Mouse (Mus musculus): ENCODE data around the gene Pdcd5. TPM values are rescaled to one million over a fixed set of nuclear protein-coding genes. Genes with fewer than 3 reads are reported as not detected.

Pdcd5 gene
- total and polyA plus RNA-seq, 2 experiments from 2014 or later, result 78.3 to 280 TPM

GRCm38 (mm10) chr7:35636874-35637273, 10.4 kb downstream of the Pdcd5 start:
- Histone ChIP-seq H3K27me3 (ENCODE audit: insufficient read depth, low read length) (no peaks in the 10 kb centered on the region), H3K4me3 (ENCODE audit: low read depth, low read length) (no peak overlapping the region), H3K36me3 (ENCODE audit: insufficient read depth, low read length) (peaks cover 44% of the 10 kb centered on the region), H3K9me3 (ENCODE audit: low read length) (no peaks in the 10 kb centered on the region), H3K9ac (replicated peaks; ENCODE audit: low read length, poor library complexity, severe bottlenecking) (no peak overlapping the region), H3K27ac (ENCODE audit: low read depth, low read length) (no peak overlapping the region), H3K4me2 (ENCODE audit: low read depth, low read length, poor library complexity, severe bottlenecking) (no peak overlapping the region), H3K4me1 (ENCODE audit: insufficient read depth, low read length) (no peaks in the 10 kb centered on the region)
- no peak for TF ChIP-seq CTCF (IDR thresholded peaks at IDR 0.05)
- DNase-seq (ENCODE audit: low spot score) (no peak), ATAC-seq (ENCODE audit: low FRiP score) (no peak)
- WGBS, result 95% methylated on average over 9 of the region's 9 CpGs

DNA sequence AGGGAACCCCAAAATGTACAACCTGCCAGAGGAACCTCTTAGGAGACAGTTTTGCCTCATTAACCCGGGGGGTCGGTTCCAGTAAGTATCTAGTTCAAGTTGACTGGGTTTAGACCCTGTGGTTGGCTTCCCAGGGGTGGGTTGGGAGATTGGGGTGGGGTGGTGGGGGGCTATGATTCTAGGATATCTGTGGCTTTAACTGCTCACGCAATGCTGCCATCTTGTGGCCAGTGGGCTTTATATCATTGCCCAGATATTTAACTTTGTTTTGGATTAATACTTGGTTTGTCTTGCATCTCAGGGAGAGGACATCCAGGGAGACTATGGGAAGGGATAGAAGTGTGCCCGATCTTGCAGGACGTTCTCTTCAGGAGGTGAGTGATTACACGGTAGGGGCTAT, 11.1 kb downstream of the Pdcd5 start:
- no peaks in the 10 kb centered on the region for H3K27me3 ChIP-seq (ENCODE audit: insufficient read depth, low read length)
- no peak overlapping the region for H3K4me2 ChIP-seq (ENCODE audit: low read depth, low read length, poor library complexity, severe bottlenecking)
- H3K27ac ChIP-seq (ENCODE audit: low read depth, low read length), result no peak overlapping the region
- no peak overlapping the region for H3K4me3 ChIP-seq (ENCODE audit: low read depth, low read length)
- no peaks in the 10 kb centered on the region for H3K4me1 ChIP-seq (ENCODE audit: insufficient read depth, low read length)
- TF ChIP-seq CTCF (IDR thresholded peaks at IDR 0.05), result peak; percentile 81
- peaks cover 46% of the 10 kb centered on the region for H3K36me3 ChIP-seq (ENCODE audit: insufficient read depth, low read length)
- H3K9ac ChIP-seq (replicated peaks; ENCODE audit: low read length, poor library complexity, severe bottlenecking), result no peak overlapping the region
- H3K9me3 ChIP-seq (ENCODE audit: low read length), result no peaks in the 10 kb centered on the region
- ATAC-seq (ENCODE audit: low FRiP score), result no peak
- peak; percentile 55 for DNase-seq (ENCODE audit: low spot score)
- WGBS, result 61% methylated on average over 6 of the region's 6 CpGs

DNA sequence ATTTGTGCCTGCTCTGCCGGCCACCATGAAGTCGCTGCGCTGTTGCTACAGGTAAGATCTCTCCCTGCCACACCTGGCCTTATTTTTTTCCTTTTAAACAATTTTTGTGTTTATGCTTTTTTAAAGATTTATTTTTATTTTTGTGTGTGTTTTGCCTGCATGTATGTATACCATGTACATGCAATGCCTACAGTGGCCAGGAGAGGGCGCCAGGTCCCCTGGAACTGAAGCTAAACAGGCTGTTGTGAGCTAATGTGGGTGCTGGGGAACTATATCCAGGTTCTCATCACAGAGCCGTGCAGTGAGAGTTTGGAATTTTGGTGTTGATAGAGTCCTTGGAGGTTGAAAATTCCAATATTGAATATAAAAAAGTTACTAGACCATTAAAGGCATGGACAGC, 18.8 kb downstream of the Pdcd5 start:
- H3K4me1 ChIP-seq (ENCODE audit: insufficient read depth, low read length), result no peaks in the 10 kb centered on the region
- no peaks in the 10 kb centered on the region for H3K27me3 ChIP-seq (ENCODE audit: insufficient read depth, low read length)
- ATAC-seq (ENCODE audit: low FRiP score), result no peak
- 70% methylated on average over 5 of the region's 5 CpGs for WGBS
- H3K9me3 ChIP-seq (ENCODE audit: low read length), result no peaks in the 10 kb centered on the region
- no peak overlapping the region for H3K27ac ChIP-seq (ENCODE audit: low read depth, low read length)
- H3K4me2 ChIP-seq (ENCODE audit: low read depth, low read length, poor library complexity, severe bottlenecking), result no peak overlapping the region
- no peak for DNase-seq (ENCODE audit: low spot score)
- peaks cover 27% of the 10 kb centered on the region for H3K36me3 ChIP-seq (ENCODE audit: insufficient read depth, low read length)
- TF ChIP-seq CTCF (IDR thresholded peaks at IDR 0.05), result peak; percentile 74
- H3K4me3 ChIP-seq (ENCODE audit: low read depth, low read length), result no peak overlapping the region
- no peak overlapping the region for H3K9ac ChIP-seq (replicated peaks; ENCODE audit: low read length, poor library complexity, severe bottlenecking)

DNA sequence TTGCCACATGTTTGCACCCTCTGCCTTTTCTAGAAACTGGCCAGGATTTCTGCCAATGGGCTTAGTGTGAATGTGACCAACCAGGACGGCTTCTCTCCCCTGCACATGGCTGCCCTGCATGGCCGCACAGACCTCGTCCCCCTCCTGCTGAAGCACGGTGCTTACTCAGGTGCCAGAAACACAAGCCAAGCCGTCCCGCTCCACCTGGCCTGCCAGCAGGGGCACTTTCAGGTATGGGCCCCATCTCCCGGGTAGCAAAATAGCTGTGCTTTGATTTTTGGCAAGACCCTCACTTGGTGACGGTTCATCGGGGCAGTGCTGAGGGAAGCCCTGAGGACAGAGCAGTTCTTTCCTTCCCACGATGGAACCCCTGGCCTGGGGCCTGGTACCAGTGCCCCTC, 19.9 kb downstream of the Pdcd5 start:
- WGBS, result 97% methylated on average over 10 of the region's 10 CpGs
- TF ChIP-seq CTCF (IDR thresholded peaks at IDR 0.05), result no peak
- Histone ChIP-seq H3K4me1 (ENCODE audit: insufficient read depth, low read length) (no peaks in the 10 kb centered on the region), H3K27me3 (ENCODE audit: insufficient read depth, low read length) (no peaks in the 10 kb centered on the region), H3K4me2 (ENCODE audit: low read depth, low read length, poor library complexity, severe bottlenecking) (no peak overlapping the region), H3K27ac (ENCODE audit: low read depth, low read length) (no peak overlapping the region), H3K36me3 (ENCODE audit: insufficient read depth, low read length) (peaks cover 31% of the 10 kb centered on the region), H3K9ac (replicated peaks; ENCODE audit: low read length, poor library complexity, severe bottlenecking) (no peak overlapping the region), H3K9me3 (ENCODE audit: low read length) (no peaks in the 10 kb centered on the region), H3K4me3 (ENCODE audit: low read depth, low read length) (no peak overlapping the region)
- DNase-seq (ENCODE audit: low spot score) (no peak), ATAC-seq (ENCODE audit: low FRiP score) (0 out of 2 replicates have a peak, but pooled peaks have one; percentile 47)

GRCm38 (mm10) chr7:35626038-35626437, 21.3 kb downstream of the Pdcd5 start:
- TF ChIP-seq CTCF (IDR thresholded peaks at IDR 0.05), result 0 out of 2 replicates have a peak, but pooled peaks have one; percentile 28
- Histone ChIP-seq H3K36me3 (ENCODE audit: insufficient read depth, low read length) (peaks cover 33% of the 10 kb centered on the region), H3K9me3 (ENCODE audit: low read length) (no peaks in the 10 kb centered on the region), H3K4me2 (ENCODE audit: low read depth, low read length, poor library complexity, severe bottlenecking) (no peak overlapping the region), H3K4me3 (ENCODE audit: low read depth, low read length) (no peak overlapping the region), H3K9ac (replicated peaks; ENCODE audit: low read length, poor library complexity, severe bottlenecking) (no peak overlapping the region), H3K4me1 (ENCODE audit: insufficient read depth, low read length) (no peaks in the 10 kb centered on the region), H3K27me3 (ENCODE audit: insufficient read depth, low read length) (no peaks in the 10 kb centered on the region), H3K27ac (ENCODE audit: low read depth, low read length) (no peak overlapping the region)
- ATAC-seq (ENCODE audit: low FRiP score) (no peak), DNase-seq (ENCODE audit: low spot score) (no peak)
- 100% methylated on average over 5 of the region's 5 CpGs for WGBS

GRCm38 (mm10) chr7:35622626-35623025, 24.7 kb downstream of the Pdcd5 start:
- DNase-seq (ENCODE audit: low spot score), result no peak
- 94% methylated on average over 10 of the region's 10 CpGs for WGBS
- no peaks in the 10 kb centered on the region for H3K4me1 ChIP-seq (ENCODE audit: insufficient read depth, low read length)
- no peak overlapping the region for H3K27ac ChIP-seq (ENCODE audit: low read depth, low read length)
- no peak overlapping the region for H3K4me2 ChIP-seq (ENCODE audit: low read depth, low read length, poor library complexity, severe bottlenecking)
- ATAC-seq (ENCODE audit: low FRiP score), result no peak
- H3K4me3 ChIP-seq (ENCODE audit: low read depth, low read length), result no peak overlapping the region
- no peaks in the 10 kb centered on the region for H3K9me3 ChIP-seq (ENCODE audit: low read length)
- H3K36me3 ChIP-seq (ENCODE audit: insufficient read depth, low read length), result peaks cover 30% of the 10 kb centered on the region
- no peak overlapping the region for H3K9ac ChIP-seq (replicated peaks; ENCODE audit: low read length, poor library complexity, severe bottlenecking)
- TF ChIP-seq CTCF (IDR thresholded peaks at IDR 0.05), result no peak
- H3K27me3 ChIP-seq (ENCODE audit: insufficient read depth, low read length), result no peaks in the 10 kb centered on the region

Measured in midbrain, postnatal 0 days (tissue).